Mouse (Mus musculus): ENCODE measurements at regions not wholly inside any gene's neighbourhood (a gene's known extent, or its start where the extent isn't known, plus 50 kb on each side); places are given as distances from the start of the nearest gene placed in this dataset.

DNA sequence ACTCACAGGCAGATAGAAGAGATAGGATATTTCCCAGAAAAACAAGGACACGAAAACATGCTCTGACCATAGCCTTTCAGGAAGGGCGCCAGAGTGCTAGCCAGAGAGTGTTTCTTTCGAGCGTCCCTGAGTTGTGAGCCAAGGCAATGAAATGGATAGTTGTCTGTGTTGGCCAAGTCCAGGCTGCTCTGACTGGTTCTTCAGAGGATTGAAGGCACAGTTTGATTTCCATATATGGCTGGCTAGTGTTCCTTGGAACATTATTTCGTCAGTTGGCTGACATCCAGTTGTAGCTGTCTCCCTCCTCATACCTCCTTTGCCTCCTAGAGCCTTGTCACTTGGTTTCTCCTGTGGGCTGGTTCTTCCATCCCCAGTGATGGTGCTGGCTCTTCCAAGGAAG is 451.7 kb upstream of the BB014433 start:
- in situ Hi-C loops (cut with MboI; ENCODE audit: low pct_unique_long_range_greater_than_20kb in 1 of 2, low sequenced_read_pairs in 2 of 2, unreplicated experiment in 1 of 2) = no loop called here

DNA sequence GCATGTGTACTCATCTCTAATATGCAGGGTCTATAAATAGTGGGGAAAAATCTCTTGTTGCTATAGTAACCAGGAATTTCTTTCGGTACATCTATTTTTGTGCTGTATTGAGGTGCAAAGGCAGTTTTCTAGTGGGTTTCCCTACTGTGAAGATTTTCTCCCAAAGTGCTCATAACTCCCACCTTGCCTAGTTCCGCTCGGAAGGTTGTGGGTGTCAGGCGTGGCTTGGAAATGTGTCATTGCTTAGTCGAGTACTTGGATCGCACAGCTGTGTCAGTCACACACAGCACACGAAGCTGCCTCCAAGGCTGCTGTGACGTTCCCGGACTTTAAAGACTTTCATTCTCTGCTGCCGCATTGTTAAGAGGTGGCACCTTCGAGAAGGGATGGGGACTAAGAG is 450.4 kb upstream of the BB014433 start:
- in situ Hi-C loops (cut with MboI; ENCODE audit: low pct_unique_long_range_greater_than_20kb in 1 of 2, low sequenced_read_pairs in 2 of 2, unreplicated experiment in 1 of 2) = no loop called here

DNA sequence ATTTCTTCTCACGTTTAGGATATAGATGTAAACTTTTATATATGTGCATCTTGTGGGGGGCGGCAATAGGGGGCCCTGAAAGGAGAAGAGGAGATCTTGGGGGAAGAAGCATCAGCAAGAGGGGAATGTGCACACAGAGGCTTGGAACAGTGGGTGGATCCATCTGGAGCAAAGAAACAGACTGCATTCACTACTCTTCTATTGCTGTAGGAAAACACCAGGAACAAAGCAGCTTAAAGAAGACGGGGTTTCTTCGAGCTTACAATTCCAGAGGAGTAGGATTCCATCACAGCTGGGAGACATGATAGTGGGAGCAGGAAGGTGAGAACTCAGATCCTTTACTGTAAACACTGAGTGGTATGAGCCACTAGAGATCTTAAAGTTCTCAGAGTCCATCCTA is 444.9 kb upstream of the BB014433 start:
- in situ Hi-C loops (cut with MboI; ENCODE audit: low pct_unique_long_range_greater_than_20kb in 1 of 2, low sequenced_read_pairs in 2 of 2, unreplicated experiment in 1 of 2) = no loop called here

DNA sequence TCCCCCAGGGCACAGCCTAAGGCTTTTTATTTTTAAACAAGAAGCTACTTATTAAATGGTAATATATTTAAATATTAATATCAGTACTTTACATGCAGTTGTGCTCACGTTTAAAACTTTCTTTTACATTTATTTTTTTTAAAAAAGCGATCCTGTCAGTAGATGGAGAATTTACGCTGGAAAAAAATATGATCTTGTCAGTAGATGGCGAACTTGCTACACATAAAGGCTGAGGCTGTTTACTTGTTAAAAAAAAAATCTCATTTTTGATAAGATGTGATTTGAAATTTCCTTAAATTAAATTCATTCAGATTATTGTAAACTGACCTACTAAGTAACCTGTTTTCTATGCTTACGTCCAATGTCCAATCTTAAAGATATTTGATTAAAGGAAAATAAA is 441.7 kb upstream of the BB014433 start:
- in situ Hi-C loops (cut with MboI; ENCODE audit: low pct_unique_long_range_greater_than_20kb in 1 of 2, low sequenced_read_pairs in 2 of 2, unreplicated experiment in 1 of 2) = no loop called here

DNA sequence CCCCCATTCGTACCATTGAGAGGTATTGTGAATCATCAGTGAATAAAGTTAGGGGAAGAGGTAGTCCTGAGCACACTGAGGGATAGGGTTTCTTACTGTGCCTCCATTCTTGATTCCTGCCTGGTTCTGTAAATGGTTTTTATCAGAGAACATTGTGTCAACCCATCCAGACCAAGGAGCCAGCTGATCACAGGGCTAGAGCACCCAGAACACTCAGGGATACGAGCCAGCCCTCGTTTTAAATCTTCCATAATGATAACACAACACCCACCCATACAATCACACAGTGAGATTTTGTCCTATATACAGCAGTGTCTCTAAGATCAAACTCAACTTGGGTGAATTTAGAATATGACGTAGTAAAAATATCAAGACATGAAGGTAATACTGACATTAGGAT is 424.7 kb upstream of the BB014433 start:
- in situ Hi-C loops (cut with MboI; ENCODE audit: low pct_unique_long_range_greater_than_20kb in 1 of 2, low sequenced_read_pairs in 2 of 2, unreplicated experiment in 1 of 2) = no loop called here

DNA sequence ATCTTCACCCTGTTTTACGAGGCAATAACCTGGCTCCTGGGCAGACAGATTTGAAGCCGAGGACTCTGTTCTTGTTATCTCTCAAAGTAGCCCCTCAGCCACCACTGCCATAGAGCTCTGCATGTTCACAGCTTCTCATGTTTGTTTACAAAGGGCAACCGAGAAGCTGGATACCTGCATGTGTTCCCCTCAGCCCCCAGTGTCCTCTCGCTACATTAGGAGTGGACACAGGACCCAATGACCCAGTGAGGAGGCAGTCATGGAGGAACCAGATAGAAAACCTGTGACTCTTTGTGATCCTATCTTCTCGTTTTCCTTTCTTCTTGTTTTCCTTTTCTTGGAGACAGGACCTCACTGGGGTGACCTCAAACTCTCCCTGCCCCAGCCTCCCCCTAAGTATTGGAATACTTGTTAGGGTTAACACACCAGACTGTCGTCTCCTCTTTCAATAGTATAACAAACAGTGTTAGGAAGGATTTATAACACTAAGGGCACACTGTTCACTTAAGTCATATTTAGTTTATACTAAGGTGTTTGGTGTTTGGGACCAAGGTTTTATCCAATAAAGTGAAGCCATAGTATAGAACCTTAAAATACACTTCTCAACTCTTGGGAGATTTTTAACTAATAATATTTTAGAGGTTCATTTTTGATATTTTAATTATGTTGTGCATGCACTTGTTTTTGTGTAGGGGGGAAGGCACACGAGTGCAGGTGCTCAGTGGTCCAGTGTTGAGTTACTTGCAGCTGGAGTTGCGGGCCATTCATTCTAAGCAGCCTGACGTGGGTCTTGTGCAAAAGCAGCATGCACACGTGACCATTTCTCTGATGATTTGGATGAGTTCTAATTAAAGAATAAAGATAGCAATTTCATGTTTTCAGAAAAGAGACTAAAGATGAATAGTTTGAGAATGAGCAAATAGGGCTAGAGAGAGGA is 422.9 kb upstream of the BB014433 start:
- in situ Hi-C loops (cut with MboI; ENCODE audit: low pct_unique_long_range_greater_than_20kb in 1 of 2, low sequenced_read_pairs in 2 of 2, unreplicated experiment in 1 of 2) = no loop called here

DNA sequence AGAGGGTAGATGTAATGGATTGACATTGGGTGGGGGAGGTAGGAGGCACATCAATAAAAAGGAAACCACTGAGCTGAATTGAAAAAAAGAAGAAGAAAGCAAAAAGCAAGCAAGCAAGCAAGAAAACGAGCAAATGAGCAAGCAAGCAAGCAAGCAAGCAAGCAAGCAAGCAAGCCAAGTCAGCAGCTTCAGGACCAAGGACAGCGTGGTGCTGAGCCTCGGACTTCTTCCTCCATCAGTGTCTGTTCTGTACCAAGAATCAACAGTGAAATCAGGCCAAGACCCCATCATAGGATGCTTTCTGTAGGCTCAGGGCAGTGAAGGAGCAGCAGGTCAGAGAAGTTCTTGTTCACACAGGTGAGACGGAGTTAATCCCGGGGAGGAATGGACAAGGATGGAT is 392.7 kb upstream of the BB014433 start:
- in situ Hi-C loops (cut with MboI; ENCODE audit: low pct_unique_long_range_greater_than_20kb in 1 of 2, low sequenced_read_pairs in 2 of 2, unreplicated experiment in 1 of 2) = no loop called here

DNA sequence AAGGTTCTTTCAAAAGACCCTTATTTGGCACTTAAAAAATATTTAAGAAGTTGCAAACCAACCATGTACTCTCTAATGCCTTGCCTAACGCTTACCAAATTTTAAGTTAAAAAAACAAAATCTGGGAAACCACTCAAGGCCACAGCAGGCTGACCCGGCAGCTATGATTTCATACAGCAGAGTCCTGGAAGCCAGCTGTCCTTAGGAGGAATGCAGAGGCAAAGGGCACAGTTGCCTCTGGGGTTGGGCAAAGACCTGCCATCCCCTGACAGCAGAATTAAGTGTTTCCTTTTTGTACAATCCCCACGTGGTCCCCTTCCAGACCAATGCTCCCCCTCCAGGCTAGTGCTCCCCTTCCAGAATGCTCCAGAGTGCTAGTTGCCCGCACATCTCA is 348.8 kb upstream of the BB014433 start:
- in situ Hi-C loops (cut with MboI; ENCODE audit: low pct_unique_long_range_greater_than_20kb in 1 of 2, low sequenced_read_pairs in 2 of 2, unreplicated experiment in 1 of 2) = no loop called here

DNA sequence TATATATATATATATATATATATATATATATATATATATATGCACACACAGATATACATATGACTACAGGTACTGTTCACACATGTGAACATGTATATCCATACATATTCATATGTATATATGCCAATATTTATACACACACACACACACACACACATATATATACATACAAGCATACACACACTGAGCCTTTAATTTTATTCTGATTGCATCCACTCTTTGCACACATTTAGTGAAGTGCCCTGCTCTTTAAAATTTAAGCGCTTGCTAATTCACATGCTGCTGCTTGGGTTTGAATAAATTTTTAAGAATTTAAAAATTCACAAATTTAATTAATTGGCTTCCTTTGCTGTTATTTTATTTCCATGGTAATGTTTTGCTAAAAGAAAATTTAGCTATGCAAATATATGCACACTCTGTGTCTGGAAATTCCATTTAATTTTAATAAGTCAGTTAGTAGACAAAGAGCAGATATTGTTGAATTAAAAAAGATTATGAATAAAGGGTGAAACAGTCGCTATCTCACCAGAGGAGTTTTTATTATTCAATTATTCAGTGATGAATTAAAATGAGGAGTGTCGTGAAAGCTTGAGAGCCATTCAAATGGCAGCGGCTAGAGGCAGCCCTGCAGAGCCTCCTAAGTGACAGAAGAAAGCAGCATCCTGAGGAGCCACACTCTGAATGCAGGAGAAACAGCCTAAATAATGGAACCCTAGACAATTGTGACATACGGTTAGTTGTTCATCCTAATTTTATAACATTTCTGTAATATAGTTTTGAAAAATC is 348.3 kb upstream of the BB014433 start:
- in situ Hi-C loops (cut with MboI; ENCODE audit: low pct_unique_long_range_greater_than_20kb in 1 of 2, low sequenced_read_pairs in 2 of 2, unreplicated experiment in 1 of 2) = no loop called here

DNA sequence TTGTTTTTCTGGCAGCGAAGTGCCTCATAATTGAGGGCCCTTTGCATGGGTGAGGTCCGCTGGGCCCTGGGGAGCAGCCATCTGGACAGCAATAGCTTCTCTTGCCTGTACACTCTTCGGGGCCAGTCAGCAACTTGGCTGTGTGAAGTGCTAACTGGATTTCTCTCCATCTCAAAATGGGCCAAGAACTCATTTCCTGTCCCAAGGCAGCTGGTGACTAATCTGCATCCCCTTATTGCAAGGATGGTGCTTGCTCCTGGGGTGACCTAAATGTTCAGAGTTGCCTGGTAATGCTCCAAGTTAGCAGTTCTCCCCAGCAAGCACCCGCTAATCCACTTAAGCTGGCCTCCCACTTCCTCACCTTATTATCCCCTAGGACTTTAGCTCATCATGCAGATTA is 346.2 kb upstream of the BB014433 start:
- in situ Hi-C loops (cut with MboI; ENCODE audit: low pct_unique_long_range_greater_than_20kb in 1 of 2, low sequenced_read_pairs in 2 of 2, unreplicated experiment in 1 of 2) = no loop called here

DNA sequence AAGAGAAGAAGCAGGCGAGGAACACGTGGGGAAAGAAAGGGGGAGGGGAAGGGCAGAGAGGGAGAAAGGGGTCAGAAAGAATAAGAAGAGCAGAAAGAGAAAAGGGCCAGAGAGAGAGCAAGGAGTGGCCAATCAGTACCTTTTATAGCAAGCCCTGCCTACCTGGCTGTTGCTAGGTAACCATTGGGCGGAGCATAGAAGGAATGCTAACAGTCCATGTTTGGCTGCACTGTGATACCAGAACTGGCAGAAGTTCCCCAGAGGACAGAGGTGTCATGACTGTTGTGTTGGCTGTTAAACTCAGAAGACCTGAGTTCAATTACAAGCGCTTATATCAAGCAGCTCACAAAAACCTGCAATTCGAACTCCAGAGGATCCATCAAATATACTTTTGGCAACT is 342.9 kb upstream of the BB014433 start:
- in situ Hi-C loops (cut with MboI; ENCODE audit: low pct_unique_long_range_greater_than_20kb in 1 of 2, low sequenced_read_pairs in 2 of 2, unreplicated experiment in 1 of 2) = no loop called here

DNA sequence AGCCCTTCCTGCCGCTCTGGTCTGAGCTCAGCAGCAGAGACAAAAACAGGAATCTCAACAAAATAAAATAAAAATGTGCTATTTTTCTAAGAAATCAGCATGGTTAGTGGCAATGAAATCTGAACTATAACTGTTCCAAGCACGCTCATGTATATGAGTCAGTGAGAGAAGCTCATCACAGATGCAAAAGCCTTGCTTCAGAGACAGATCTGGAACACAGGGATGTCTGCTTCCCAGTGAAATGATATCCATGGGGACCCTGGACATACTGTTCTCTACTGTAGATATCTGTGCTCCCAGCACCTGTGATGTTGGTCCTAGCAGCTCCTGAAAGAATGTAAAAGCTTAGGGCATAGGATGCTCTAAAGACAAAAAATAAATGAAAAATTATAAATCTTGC is 321.2 kb upstream of the BB014433 start:
- in situ Hi-C loops (cut with MboI; ENCODE audit: low pct_unique_long_range_greater_than_20kb in 1 of 2, low sequenced_read_pairs in 2 of 2, unreplicated experiment in 1 of 2) = no loop called here

DNA sequence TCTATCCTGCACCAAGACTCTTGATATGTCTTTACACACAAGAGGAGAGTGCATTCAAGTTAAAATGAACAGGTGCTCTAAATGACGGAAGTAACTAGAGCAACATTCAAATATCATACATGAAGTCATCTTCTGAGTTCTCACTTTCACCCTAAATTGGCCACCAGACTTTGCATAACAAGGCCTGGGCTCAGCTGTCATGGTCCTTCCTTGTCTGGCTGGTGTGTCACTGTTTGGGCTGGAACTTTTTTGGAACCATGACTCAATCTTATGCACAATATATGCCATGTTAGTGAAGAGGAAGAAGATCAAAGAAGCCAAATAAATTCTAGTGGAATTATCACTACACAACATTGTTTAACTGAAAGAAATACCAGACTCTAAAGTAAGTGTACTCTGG is 318.7 kb upstream of the BB014433 start:
- in situ Hi-C loops (cut with MboI; ENCODE audit: low pct_unique_long_range_greater_than_20kb in 1 of 2, low sequenced_read_pairs in 2 of 2, unreplicated experiment in 1 of 2) = no loop called here

DNA sequence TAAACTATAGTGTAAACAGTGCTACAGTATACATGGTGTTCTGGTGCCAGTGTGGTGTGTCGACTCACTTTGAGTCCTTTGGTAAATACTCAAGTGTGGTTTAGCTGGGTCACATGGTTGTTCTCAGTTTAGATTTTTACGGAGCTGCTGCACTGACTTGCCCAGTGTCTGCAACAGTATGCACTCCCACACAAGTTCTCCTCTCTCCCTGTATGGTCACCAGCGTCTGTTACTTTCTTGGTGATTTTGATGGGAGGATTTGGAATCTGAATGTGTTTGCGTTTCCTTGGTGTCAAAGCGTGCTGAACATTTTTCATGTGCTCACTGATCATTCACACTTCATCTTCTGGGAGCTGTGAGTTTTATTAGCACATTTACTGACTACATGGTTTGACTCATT is 298.3 kb upstream of the BB014433 start:
- in situ Hi-C loops (cut with MboI; ENCODE audit: low pct_unique_long_range_greater_than_20kb in 1 of 2, low sequenced_read_pairs in 2 of 2, unreplicated experiment in 1 of 2) = no loop called here

DNA sequence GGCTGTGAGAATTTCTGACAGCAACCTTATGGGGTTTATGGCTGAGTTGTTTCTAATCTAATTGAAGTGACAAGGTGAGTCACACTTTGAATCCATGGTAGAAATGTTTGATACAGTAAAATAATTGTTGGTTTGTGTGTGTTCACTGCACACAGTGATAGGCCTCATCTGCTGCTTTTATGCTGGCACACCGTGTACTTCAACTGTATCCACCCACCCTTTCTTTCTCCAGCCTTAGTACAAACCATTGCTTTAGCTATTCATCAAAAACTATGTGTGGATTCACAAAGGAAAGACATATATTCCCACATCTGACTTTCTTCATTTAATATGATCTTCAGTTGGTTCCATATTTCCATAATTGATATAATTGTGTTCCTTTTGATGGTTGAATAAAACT is 297.7 kb upstream of the BB014433 start:
- in situ Hi-C loops (cut with MboI; ENCODE audit: low pct_unique_long_range_greater_than_20kb in 1 of 2, low sequenced_read_pairs in 2 of 2, unreplicated experiment in 1 of 2) = no loop called here

DNA sequence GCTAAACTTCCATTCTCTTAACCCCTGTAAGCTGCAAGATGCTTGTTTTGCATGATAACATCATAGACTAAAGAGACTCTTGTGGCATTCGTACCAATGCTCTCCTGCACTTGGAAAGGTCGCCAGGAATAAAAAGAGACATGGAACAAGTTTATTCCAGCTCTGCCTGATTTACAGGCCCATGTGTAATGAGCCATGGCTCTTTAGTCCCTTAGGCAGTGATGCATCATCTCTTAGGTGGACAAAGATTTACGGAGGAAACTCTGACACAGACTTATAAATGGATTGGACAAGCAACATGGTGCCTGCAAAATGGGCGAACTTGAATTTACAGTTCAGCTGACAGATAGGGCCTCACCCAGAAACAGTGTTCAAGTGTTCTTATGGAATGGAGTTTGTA is 288.7 kb upstream of the BB014433 start:
- in situ Hi-C loops (cut with MboI; ENCODE audit: low pct_unique_long_range_greater_than_20kb in 1 of 2, low sequenced_read_pairs in 2 of 2, unreplicated experiment in 1 of 2) = no loop called here

DNA sequence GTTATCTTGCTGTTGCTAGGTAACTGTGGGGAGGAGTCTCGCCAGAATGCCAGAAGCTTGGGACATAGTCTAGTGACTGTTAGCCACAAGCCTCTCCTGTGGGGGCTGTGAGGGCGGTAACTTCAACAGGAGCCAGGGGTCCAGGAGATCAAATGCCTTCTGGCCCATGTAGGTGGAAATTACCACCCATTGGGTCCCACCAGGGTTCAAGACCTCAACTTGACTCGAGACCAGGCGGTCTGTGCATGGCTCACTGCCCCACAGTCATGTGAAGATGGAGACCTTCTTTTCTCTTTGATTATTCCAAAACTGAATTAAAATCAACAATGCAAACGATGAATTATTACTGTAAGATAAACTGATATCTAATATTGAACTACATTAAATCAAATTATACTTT is 281.4 kb upstream of the BB014433 start:
- in situ Hi-C loops (cut with MboI; ENCODE audit: low pct_unique_long_range_greater_than_20kb in 1 of 2, low sequenced_read_pairs in 2 of 2, unreplicated experiment in 1 of 2) = no loop called here

DNA sequence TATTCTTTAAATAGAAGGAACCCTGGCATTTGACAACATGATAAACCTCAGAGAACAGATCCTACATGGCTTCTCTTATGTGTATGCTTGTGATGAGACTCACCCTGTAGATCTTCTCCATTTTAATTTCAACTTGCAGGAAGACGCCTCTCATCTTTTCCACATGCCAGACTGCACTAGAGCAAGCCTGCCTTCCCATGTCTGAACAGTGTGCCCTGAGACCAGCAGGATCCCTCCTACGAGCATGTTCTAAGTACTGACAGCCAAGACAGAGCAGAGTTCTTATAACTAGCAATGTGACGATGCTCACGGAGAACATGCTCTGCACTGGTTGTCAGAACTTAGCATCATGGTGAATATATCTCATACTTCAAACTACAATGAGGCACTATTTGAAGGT is 277.5 kb upstream of the BB014433 start:
- in situ Hi-C loops (cut with MboI; ENCODE audit: low pct_unique_long_range_greater_than_20kb in 1 of 2, low sequenced_read_pairs in 2 of 2, unreplicated experiment in 1 of 2) = no loop called here

DNA sequence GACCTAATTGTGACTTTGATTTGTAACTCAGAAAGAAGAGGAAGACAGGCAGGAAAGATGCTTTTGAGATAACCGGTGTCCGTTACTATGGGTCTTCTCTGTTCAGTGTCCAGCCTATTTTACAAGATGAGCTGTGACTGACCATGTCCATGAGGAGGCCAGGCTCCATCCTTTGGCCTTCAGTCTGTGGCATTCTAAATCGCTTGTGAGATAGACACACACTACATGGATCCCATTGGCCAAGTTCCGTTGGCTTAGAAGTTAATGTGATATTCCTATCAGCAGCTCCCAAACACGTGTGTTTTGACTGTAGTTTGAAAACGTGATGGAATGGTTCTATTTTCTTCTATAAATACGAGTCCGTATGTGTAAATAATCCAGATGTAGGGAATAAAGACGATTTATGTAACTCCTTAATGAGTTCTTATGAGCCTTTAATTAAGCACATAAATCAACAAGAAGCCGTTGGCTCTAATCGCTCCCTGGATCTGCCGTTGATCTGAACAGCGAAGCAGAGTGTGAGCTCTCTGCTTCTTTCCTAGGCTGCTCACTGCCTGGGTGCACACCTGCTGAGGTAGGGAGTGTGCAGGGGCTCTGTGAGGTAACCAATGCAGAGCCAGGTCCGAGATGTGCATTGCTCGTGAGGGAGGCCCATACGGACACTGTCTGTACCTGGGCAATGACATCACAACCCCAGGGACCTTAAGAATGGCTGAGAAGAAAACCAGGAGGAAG is 272.4 kb upstream of the BB014433 start:
- in situ Hi-C loops (cut with MboI; ENCODE audit: low pct_unique_long_range_greater_than_20kb in 1 of 2, low sequenced_read_pairs in 2 of 2, unreplicated experiment in 1 of 2) = no loop called here

All from mouse embryonic stem cell (cell line).